Mouse (Mus musculus) embryonic facial prominence, embryonic 12.5 days (tissue): ENCODE results near the gene Klhl32. TPM values are rescaled to one million over a fixed set of nuclear protein-coding genes. Genes with fewer than 3 reads are reported as not detected.

ENCODE experiments used
- ATAC-seq: fragments of 200-750 bp; cut with Nextera tagmentation; 2 replicates; pipeline ENCODE4 v1.8.0; 2017; ENCODE audit not compliant: insufficient number of reproducible peaks, insufficient read depth, low FRiP score, low TSS enrichment
- H3K27ac ChIP-seq: fragments of 300-500 bp; sonication (generic); 2 replicates; pipeline ENCODE4 v1.5.1; 2016; ENCODE audit warnings: mild to moderate bottlenecking
- H3K27me3 ChIP-seq: fragments of 300-500 bp; sonication (generic); 2 replicates; pipeline ENCODE4 v1.6.1; 2016; ENCODE audit warnings: mild to moderate bottlenecking, moderate library complexity
- H3K36me3 ChIP-seq: fragments of 300-500 bp; sonication (generic); 2 replicates; pipeline ENCODE4 v1.6.1; 2016; ENCODE audit warnings: mild to moderate bottlenecking
- H3K4me1 ChIP-seq: fragments of 300-500 bp; sonication (generic); 2 replicates; pipeline ENCODE4 v1.6.1; 2016
- H3K4me2 ChIP-seq: fragments of 300-500 bp; sonication (generic); replicated peaks from 2 replicates; pipeline ENCODE4 v1.6.1; 2016; ENCODE audit warnings: mild to moderate bottlenecking, moderate library complexity
- H3K4me3 ChIP-seq: fragments of 300-500 bp; sonication (generic); 2 replicates; pipeline ENCODE4 v1.5.1; 2016; ENCODE audit warnings: mild to moderate bottlenecking
- H3K9ac ChIP-seq: fragments of 300-500 bp; sonication (generic); 2 replicates; pipeline ENCODE4 v1.6.1; 2016; ENCODE audit warnings: mild to moderate bottlenecking, moderate library complexity
- H3K9me3 ChIP-seq: fragments of 300-500 bp; sonication (generic); 2 replicates; pipeline ENCODE4 v1.6.1; 2016; ENCODE audit warnings: mild to moderate bottlenecking, moderate library complexity
- WGBS: fragments of 180-500 bp; shearing (Covaris S2); methylation state at CpG from one replicate; pipeline ENCODE4 v1.1.7; 2016; 5-methylcytosine and 5-hydroxymethylcytosine counted together
- polyA plus RNA-seq: library from polyadenylated mRNA; unstranded; fragments of >200 nt; fragmentation: Nextera tagmentation; extraction: Ambion mirVana; gene quantifications from 2 replicates; pipeline ENCODE4 v1.2.1, GENCODE M21; 2016

Gene Klhl32
- polyA plus RNA-seq, 1 experiment from 2014 or later: 4.1 TPM

DNA sequence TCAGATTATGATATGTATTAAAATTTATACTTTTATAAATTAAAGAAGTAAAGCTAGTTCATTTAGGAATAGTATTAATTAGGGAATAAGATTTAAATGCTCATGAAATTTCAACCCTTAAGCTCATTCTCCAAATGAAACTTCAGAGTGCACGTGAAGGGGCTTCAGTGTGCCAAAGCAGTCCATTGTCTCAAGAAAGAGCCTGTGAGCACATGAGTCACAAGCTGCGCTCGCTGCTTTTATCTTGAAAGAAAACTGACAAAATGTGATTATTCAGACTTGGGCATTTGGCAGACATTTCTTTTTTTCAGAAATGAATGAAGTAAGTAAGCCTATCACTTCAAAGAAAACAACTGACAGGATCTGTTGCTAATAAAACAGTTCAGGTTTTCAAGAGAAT lies 266.9 kb downstream of the Klhl32 start:
- Histone ChIP-seq H3K27me3 (no peaks in the 10 kb centered on the region), H3K9me3 (no peaks in the 10 kb centered on the region), H3K4me1 (no peaks in the 10 kb centered on the region), H3K27ac (no peak overlapping the region), H3K36me3 (peaks cover 10% of the 10 kb centered on the region), H3K4me2 (no peak overlapping the region), H3K4me3 (no peak overlapping the region), H3K9ac (no peak overlapping the region)
- ATAC-seq: no peak
- WGBS: 74% methylated on average over 3 of the region's 3 CpGs

DNA sequence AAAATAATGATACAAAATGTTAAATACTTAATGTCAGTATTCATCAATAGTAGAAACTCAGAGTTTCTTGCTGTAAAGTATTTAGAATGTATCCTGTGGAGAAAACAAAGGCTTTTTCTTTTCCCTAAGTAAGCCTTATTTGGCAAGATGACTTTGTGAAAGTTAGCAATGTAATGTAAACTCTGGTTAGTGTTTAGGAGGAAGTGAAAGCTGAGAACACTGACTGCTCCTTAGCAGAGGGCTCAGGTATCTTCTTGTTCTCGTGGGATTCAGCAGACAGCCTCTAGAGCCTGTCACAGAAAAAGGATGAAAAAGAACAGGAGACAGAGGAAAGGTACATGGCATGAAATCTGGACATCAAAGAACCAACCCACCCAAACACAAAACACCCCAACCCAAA lies 268.6 kb downstream of the Klhl32 start:
- Histone ChIP-seq H3K27me3 (no peaks in the 10 kb centered on the region), H3K27ac (no peak overlapping the region), H3K9ac (no peak overlapping the region), H3K4me2 (no peak overlapping the region), H3K4me3 (no peak overlapping the region), H3K36me3 (peaks cover 4% of the 10 kb centered on the region; the same call in 1 of the 2 replicates), H3K4me1 (no peaks in the 10 kb centered on the region), H3K9me3 (no peaks in the 10 kb centered on the region)
- no peak for ATAC-seq
- 35% methylated on average over 1 of the region's 1 CpGs for WGBS

DNA sequence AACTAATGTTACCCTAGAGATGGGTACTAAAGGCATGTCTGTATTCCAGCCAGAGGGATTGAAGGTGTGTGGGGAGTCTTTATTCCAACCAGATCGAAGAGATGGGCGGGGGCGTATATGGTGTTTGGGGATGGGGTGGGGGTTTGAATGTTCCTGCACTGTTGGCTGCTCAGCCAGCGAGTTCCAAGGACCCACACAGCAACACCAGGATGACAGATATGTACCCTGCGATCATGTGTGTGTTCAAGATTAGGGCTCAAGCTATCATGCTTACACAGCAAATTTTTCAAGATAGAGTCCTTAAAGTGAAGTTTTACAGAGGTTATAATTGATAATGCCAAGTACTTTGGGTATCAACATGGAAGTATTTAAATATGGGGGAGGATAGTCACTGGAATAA lies 273.3 kb downstream of the Klhl32 start:
- H3K36me3 ChIP-seq: peaks cover 13% of the 10 kb centered on the region

DNA sequence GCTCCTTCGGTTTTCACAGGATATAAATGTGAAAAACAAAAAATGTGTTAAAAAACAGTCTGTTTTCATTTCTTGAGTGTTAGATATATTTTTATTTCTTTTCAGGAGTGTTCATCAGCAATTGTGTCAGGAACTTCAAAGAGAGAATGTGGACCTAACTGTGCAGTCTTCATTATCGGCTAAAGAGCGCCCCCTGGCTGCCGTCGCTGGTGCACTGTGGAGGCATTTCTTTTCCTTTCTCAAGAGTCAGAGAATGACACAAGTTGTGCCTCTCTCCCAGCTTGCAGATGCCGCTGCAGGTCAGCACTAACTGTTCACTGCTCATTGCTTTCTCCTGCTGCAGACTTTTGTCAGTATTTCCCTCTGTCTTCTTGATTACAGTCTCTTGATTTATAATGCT lies 276.6 kb downstream of the Klhl32 start:
- WGBS: 19% methylated on average over 6 of the region's 6 CpGs
- Histone ChIP-seq H3K36me3 (peaks cover 9% of the 10 kb centered on the region; the same call in 1 of the 2 replicates), H3K27me3 (no peaks in the 10 kb centered on the region), H3K4me3 (no peak overlapping the region), H3K4me1 (no peaks in the 10 kb centered on the region), H3K27ac (no peak overlapping the region), H3K9ac (no peak overlapping the region), H3K9me3 (no peaks in the 10 kb centered on the region), H3K4me2 (no peak overlapping the region)
- ATAC-seq: no peak; the same call in 1 of the 2 replicates

More for the DNA sequence above, 273.3 kb downstream of the Klhl32 start:
- no peak overlapping the region for H3K9ac ChIP-seq
- WGBS: 95% methylated on average over 5 of the region's 5 CpGs
- H3K4me2 ChIP-seq: no peak overlapping the region
- no peak overlapping the region for H3K27ac ChIP-seq
- H3K27me3 ChIP-seq: no peaks in the 10 kb centered on the region
- no peaks in the 10 kb centered on the region for H3K9me3 ChIP-seq
- H3K4me1 ChIP-seq: no peaks in the 10 kb centered on the region
- ATAC-seq: no peak
- no peak overlapping the region for H3K4me3 ChIP-seq

DNA sequence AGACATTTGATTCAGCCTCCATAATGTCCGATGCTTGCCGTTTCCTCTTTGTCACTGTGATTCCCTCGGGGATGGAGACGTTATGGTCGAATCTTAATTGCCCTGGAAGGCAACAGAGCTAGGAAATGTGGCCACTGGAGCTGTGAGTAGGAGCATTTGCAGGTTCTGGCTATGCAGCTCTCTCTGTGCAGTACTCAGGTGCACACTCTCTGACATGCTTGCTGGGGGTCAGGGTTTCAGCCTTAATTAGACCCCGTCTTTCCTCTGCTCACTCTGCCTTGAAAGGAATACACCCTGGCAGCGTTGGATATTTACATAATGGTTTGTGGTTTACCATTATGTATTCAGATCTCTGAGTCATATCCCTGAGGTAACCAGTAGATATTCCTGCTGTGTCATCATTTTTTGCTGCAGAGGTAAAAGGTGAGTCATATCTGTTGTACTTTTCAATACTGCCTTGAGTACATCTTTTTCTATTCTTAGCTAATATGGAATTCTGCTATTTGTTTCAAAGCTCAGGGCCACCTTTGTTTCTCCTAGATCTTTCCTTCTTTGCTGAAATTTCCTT lies 281.9 kb downstream of the Klhl32 start:
- no peaks in the 10 kb centered on the region for H3K9me3 ChIP-seq
- H3K4me2 ChIP-seq: no peak overlapping the region
- 76% methylated on average over 7 of the region's 7 CpGs for WGBS
- no peak overlapping the region for H3K4me3 ChIP-seq
- no peaks in the 10 kb centered on the region for H3K4me1 ChIP-seq
- H3K9ac ChIP-seq: no peak overlapping the region
- H3K27me3 ChIP-seq: no peaks in the 10 kb centered on the region
- no peaks in the 10 kb centered on the region for H3K36me3 ChIP-seq
- ATAC-seq: no peak
- H3K27ac ChIP-seq: no peak overlapping the region

DNA sequence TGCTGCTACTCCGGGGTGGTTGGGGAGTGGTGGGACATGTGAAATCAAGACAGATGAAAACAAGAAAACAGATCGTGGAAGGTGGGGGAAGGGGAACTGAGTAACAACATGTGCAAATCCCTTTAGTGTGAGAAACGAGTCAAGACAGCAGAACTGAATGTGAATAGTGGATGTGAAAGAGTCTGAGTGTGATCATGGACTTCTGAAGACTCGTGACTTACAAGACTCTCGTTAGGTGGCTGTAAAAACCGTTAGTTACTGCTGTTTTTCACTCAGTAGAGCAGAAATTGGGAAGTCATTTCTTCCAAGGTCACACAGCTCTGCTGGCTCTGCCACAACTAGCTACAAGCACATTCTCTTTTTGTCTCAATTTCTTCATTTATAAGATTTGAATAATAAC lies 282.9 kb downstream of the Klhl32 start:
- no peak overlapping the region for H3K4me3 ChIP-seq
- H3K9me3 ChIP-seq: no peaks in the 10 kb centered on the region
- no peak overlapping the region for H3K9ac ChIP-seq
- no peak for ATAC-seq
- H3K4me1 ChIP-seq: no peaks in the 10 kb centered on the region
- no peak overlapping the region for H3K27ac ChIP-seq
- 72% methylated on average over 6 of the region's 6 CpGs for WGBS
- no peaks in the 10 kb centered on the region for H3K27me3 ChIP-seq
- no peaks in the 10 kb centered on the region for H3K36me3 ChIP-seq
- H3K4me2 ChIP-seq: no peak overlapping the region

Other genes with a start within 250 kb of the Klhl32 start
- 49.3 and 54.5 TPM in 2 replicates for gene Ndufaf4, start 47.0 kb upstream of the Klhl32 start, polyA plus RNA-seq
- 1.0 and 1.4 TPM in 2 replicates for gene Gpr63, start 115.3 kb upstream of the Klhl32 start, polyA plus RNA-seq